Mouse (Mus musculus): ENCODE data around the gene Lamc1.
"Not testable (repeated sequence)": the region's sequence is repeated elsewhere in the genome, so short reads cannot be mapped to it uniquely, and the experiment has no call there.

DNA sequence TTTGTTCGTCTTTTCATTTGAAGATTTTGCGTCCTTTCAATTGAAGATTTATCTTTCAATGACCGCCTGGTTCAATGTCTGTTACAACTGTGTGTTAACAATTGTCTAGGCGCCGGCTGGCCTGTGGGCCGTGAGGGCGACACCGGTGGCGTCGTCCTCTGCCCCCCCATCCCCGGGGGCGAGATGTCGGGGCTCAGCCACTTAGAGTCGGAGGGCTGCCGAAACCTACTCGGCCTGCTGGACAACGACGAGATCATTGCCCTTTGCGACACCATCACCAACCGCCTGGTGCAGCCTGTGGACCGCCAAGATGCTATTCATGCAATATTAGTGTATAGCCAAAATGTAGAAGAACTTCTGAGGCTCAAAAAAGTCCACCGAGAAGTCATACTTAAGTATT, 27.3 kb downstream of the Lamc1 start:
- TF ChIP-seq CTCF (IDR thresholded peaks at IDR 0.05; ENCODE audit: borderline replicate concordance, control insufficient read depth, extremely low read depth, insufficient read depth, low read length, poor library complexity); POLR2A (IDR thresholded peaks at IDR 0.05; ENCODE audit: control insufficient read depth, extremely low read depth, insufficient read depth, low read length, poor library complexity): not testable (repeated sequence)

Data from thymus, adult 2 months (tissue).